Comparison of ENCODE assay signal across 12 mouse cellular contexts in the genomic region with DNA sequence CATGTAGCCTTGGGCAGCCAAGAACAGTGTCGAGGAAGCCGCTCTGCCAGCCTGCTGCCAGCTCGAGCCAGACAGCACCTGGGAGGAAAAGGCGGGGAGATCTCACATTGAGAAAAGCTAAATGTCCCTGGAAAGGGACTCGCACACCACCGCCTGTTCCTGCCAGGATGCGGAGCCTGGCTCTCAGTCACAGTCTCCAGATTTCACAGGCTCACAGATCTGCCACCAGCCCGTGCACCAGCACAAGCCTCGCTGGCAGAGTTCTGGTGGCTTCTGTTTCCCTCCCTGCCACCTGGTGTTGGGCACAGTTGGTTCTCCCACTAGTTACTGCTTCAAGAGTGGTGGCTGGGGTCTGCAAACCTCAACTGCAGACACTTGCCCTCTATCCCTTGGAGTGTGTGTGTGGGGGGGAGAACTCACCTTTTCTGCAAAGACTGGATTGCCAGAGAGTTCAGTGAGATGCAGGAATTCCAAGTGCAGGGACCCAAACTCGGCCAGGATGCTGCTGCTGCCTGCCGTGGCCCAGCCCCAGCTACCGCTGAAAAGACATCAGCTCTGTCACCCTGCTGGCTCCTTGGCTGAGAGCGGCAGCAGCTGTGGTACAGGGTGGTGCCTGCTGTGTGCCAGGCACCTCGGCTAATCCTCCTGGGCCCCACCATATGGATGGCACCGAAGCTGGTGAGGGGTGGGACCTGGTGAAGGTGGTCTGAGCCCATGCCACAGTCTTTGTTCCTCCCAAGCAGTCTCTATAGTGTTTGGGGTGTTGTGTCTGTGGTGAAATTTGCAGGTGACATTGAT. TPM values are rescaled to one million over a fixed set of nuclear protein-coding genes. Genes with fewer than 3 reads are reported as not detected.
A peak's percentile ranks its signal among the peaks of the same experiment; 100 is the strongest.
DNase-seq lines count a peak whose midpoint lies in the region; ATAC-seq and TF ChIP-seq lines count a peak whose summit lies in the region.
"Had no signal": no experiment of that assay in that cellular context is flagged by ENCODE, and none has a peak within 500 bp of the region (broad histone marks: within the 10 kb centered on the region; RNA-seq: fewer than 3 reads in every experiment).

No protein-coding gene starts in this region.

- no peaks in the 10 kb centered on the region for H3K27me3 ChIP-seq in heart, embryonic 10.5 days (ENCODE audit: insufficient read depth, poor library complexity, severe bottlenecking)
- H3K27me3 ChIP-seq in myocyte (ENCODE audit: control insufficient read depth, insufficient read depth, insufficient read length) = no peaks in the 10 kb centered on the region
- no peaks in the 10 kb centered on the region for H3K27me3 ChIP-seq in liver, postnatal 0 days (ENCODE audit: insufficient read depth, low read length)

- H3K27ac ChIP-seq in heart, embryonic 10.5 days = peak overlapping the region; percentile 83
- H3K27ac ChIP-seq in liver, postnatal 0 days (ENCODE audit: low read depth) = no peak overlapping the region
- H3K27ac ChIP-seq: limb, embryonic 13.5 days had no signal

- 72% methylated on average over 15 of the region's 15 CpGs for WGBS in heart, embryonic 10.5 days
- 83% methylated on average over 15 of the region's 15 CpGs for WGBS in liver, postnatal 0 days (ENCODE audit: insufficient replicate concordance)

- no peak overlapping the region for H3K9ac ChIP-seq in liver, postnatal 0 days (replicated peaks)

- H3K4me1 ChIP-seq in heart, embryonic 10.5 days = peaks cover 67% of the 10 kb centered on the region
- H3K4me1 ChIP-seq in liver, postnatal 0 days (ENCODE audit: insufficient read depth) = peaks cover 10% of the 10 kb centered on the region

- TF ChIP-seq CTCF in liver, postnatal 0 days (IDR thresholded peaks at IDR 0.05; ENCODE audit: low read depth) = no peak

- H3K4me2 ChIP-seq in myocyte (ENCODE audit: low read depth) = no peak overlapping the region
- no peak overlapping the region for H3K4me2 ChIP-seq in liver, postnatal 0 days (ENCODE audit: low read depth, low read length)

- no peak for DNase-seq in heart, embryonic 10.5 days (ENCODE audit: low spot score)
- no peak for DNase-seq in heart, adult 18-20 months
- DNase-seq in cerebellum, postnatal 14 days = peak; percentile 77 to 81
- peak; percentile 83 to 93 for DNase-seq in layer of hippocampus, adult 18-20 months (ENCODE audit: low spot score in 2 of 2)
- DNase-seq in liver, postnatal 0 days = no peak
- no peak for DNase-seq in thymus, adult 18-20 months
- DNase-seq: heart, adult 11 months; thymus, postnatal 14 days had no signal

- H3K4me3 ChIP-seq in heart, embryonic 10.5 days = no peak overlapping the region
- H3K4me3 ChIP-seq in myocyte = no peak overlapping the region
- no peak overlapping the region for H3K4me3 ChIP-seq in liver, postnatal 0 days (ENCODE audit: low read depth, low read length)
- H3K4me3 ChIP-seq: embryonic facial prominence, embryonic 10.5 days; limb, embryonic 13.5 days had no signal

- peaks cover 9% of the 10 kb centered on the region for H3K36me3 ChIP-seq in heart, embryonic 10.5 days
- peaks cover 4% of the 10 kb centered on the region for H3K36me3 ChIP-seq in myocyte (ENCODE audit: control insufficient read depth, insufficient read depth)
- H3K36me3 ChIP-seq in liver, postnatal 0 days (replicated peaks; ENCODE audit: insufficient read depth, low read length) = no peaks in the 10 kb centered on the region
- H3K36me3 ChIP-seq: embryonic facial prominence, embryonic 10.5 days; limb, embryonic 13.5 days had no signal

- H3K9me3 ChIP-seq in heart, embryonic 10.5 days = no peaks in the 10 kb centered on the region
- no peaks in the 10 kb centered on the region for H3K9me3 ChIP-seq in liver, postnatal 0 days (ENCODE audit: low read length)
- H3K9me3 ChIP-seq: embryonic facial prominence, embryonic 10.5 days; limb, embryonic 13.5 days had no signal

- TF ChIP-seq POLR2A in myocyte (IDR thresholded peaks at IDR 0.05; ENCODE audit: insufficient read length, low read depth) = no peak

- TF ChIP-seq EP300 in liver, postnatal 0 days (IDR thresholded peaks at IDR 0.05; ENCODE audit: low read depth) = no peak

- no peak overlapping the region for H3ac ChIP-seq in myocyte (ENCODE audit: control insufficient read depth, insufficient read length)

- H3K79me2 ChIP-seq in myocyte (ENCODE audit: control insufficient read depth, insufficient read depth) = no peaks in the 10 kb centered on the region

- no peak for ATAC-seq in liver, postnatal 0 days
- no peak for ATAC-seq in megakaryocyte, adult 5-6 weeks (ENCODE audit: poor library complexity, severe bottlenecking)

TF ChIP-seq in myocyte, 11 proteins besides CTCF, POLR2A, EP300 and RAD21:
- TF ChIP-seq MYOD1 (IDR thresholded peaks at IDR 0.05; ENCODE audit: control insufficient read depth in 1 of 3, insufficient read length in 2 of 3, low read depth in 2 of 3) (peak in 2 of 3 experiments; percentile 10 to 51), REST (IDR thresholded peaks at IDR 0.05; ENCODE audit: insufficient read depth, insufficient read length) (no peak), SRF (IDR thresholded peaks at IDR 0.05; ENCODE audit: control insufficient read depth, insufficient read length, low read depth) (no peak), MYOG (IDR thresholded peaks at IDR 0.05; ENCODE audit: control insufficient read depth in 1 of 3, insufficient read depth in 1 of 3, insufficient read length in 2 of 3, low read depth in 2 of 3) (peak in 1 of 3 experiments; percentile 57)
TF ChIP-seq in myocyte: peak in this region for 2.

RNA-seq across cellular contexts. Expression of gene Selenon, which starts 28.6 kb away (rescaled TPM):
- 8.0 and 9.0 TPM in 2 replicates for polyA plus RNA-seq in heart, embryonic 10.5 days (2016; fragmentation: Nextera tagmentation; extraction: Ambion mirVana)
- 10 to 100 TPM; 16.8 to 17.0 TPM for total RNA-seq in heart, adult 18-20 months (2021)
- 10 to 100 TPM; 18.1 to 20.0 TPM for total RNA-seq in layer of hippocampus, adult 18-20 months (2021)
- polyA plus RNA-seq in myocyte (2012; fragmentation: generic; extraction: Trizol) = 35.7 TPM
- 2.8 TPM in 2 replicates for polyA plus RNA-seq in liver, postnatal 0 days (2015; fragmentation: Nextera tagmentation; extraction: Ambion mirVana)
- total RNA-seq in megakaryocyte, adult 5-6 weeks (2015) = 24.9 and 25.4 TPM in 2 replicates
- 6.3 and 8.2 TPM in 2 replicates for total RNA-seq in megakaryocyte, adult 5-6 weeks (2017)

RNA-seq across cellular contexts. Expression of gene Mtfr1l, which starts 45.4 kb away (rescaled TPM):
- 155 and 166 TPM in 2 replicates for polyA plus RNA-seq in heart, embryonic 10.5 days (2016; fragmentation: Nextera tagmentation; extraction: Ambion mirVana)
- 100 to 1,000 TPM; 184 to 217 TPM for total RNA-seq in heart, adult 18-20 months (2021)
- 10 to 100 TPM; 69.0 to 70.7 TPM for total RNA-seq in layer of hippocampus, adult 18-20 months (2021)
- polyA plus RNA-seq in myocyte (2012; fragmentation: generic; extraction: Trizol) = 92.0 TPM
- polyA plus RNA-seq in liver, postnatal 0 days (2015; fragmentation: Nextera tagmentation; extraction: Ambion mirVana) = 56.9 and 60.3 TPM in 2 replicates
- 40.4 and 48.1 TPM in 2 replicates for total RNA-seq in megakaryocyte, adult 5-6 weeks (2015)
- 33.6 and 38.3 TPM in 2 replicates for total RNA-seq in megakaryocyte, adult 5-6 weeks (2017)

Comparison
In these comparisons a context has a peak if more than half of its experiments do, and no peak if none do; other contexts are left out.
1. DNase-seq: peak in cerebellum, postnatal 14 days (2 of 2) and layer of hippocampus, adult 18-20 months (2 of 2); none in heart, embryonic 10.5 days (single experiment), heart, adult 18-20 months (0 of 2), liver, postnatal 0 days (single experiment) and thymus, adult 18-20 months (0 of 2).